ENCODE assay signal across 8 mouse cellular contexts in the genomic region with DNA sequence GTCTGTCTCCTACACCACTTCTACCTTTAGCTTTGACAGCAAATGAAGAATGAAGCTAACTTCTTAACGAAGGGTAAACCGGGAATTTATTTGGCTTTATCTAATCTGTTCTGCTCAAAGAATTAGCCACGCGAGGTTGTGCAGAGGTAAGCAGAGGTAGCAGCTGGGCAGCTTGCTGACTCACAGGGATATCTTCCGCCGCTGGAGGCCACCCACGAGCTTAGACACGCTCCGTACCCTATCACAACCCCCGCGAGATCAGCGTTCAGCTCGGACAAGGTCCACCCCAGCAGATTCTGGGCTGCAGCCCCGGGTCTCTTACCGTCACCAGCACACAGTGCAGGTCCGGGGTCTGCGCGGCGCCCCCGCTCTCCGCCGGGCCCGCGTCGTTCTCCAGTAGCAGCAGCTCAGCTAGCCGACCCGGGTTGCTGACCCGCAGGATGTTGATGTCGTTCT. TPM values are rescaled to one million over a fixed set of nuclear protein-coding genes. Genes with fewer than 3 reads are reported as not detected.
A peak's percentile ranks its signal among the peaks of the same experiment; 100 is the strongest.
DNase-seq lines count a peak whose midpoint lies in the region; ATAC-seq and TF ChIP-seq lines count a peak whose summit lies in the region.

No protein-coding gene starts in this region.

- H3K9me3 ChIP-seq in hindbrain, embryonic 12.5 days (replicated peaks) = no peaks in the 10 kb centered on the region

- no peaks in the 10 kb centered on the region for H3K36me3 ChIP-seq in hindbrain, embryonic 12.5 days

- H3K9ac ChIP-seq in hindbrain, embryonic 12.5 days = peak overlapping the region; percentile 84

- peak overlapping the region; percentile 94 for H3K27ac ChIP-seq in hindbrain, embryonic 12.5 days

- CTCF ChIA-PET in Patski (lab: Charles Lee) = interaction anchor here (0.8 to 5.2 kb wide), 18 partner anchors 37 to 500 kb away, joined by 3 to 48 read pairs (median 5); no protein-coding TSS in a partner anchor

- no peaks in the 10 kb centered on the region for H3K27me3 ChIP-seq in Patski
- H3K27me3 ChIP-seq in hindbrain, embryonic 12.5 days = no peaks in the 10 kb centered on the region; the same call in 1 of the 2 replicates

- POLR2A ChIA-PET in Patski (lab: Charles Lee) = interaction anchor here (0.7 to 3.1 kb wide), 13 partner anchors 8 to 122 kb away, joined by 3 to 17 read pairs (median 5); no protein-coding TSS in a partner anchor

- TF ChIP-seq CTCF in Patski (IDR thresholded peaks at IDR 0.05) = peak; percentile 71

- in situ Hi-C loops in Patski (cut with MboI; ENCODE audit: low pct_unique_long_range_greater_than_20kb) = loop anchor here (5.0 kb wide), 2 partner anchors 106 to 139 kb away; partner anchors contain the start of gene Gng12

- no peak for DNase-seq in Patski (ENCODE audit: low read depth, low spot score)
- DNase-seq in cerebellum, postnatal 10 days = peak; percentile 85 to 87
- peak; percentile 68 to 76 for DNase-seq in frontal cortex, postnatal 10 days (ENCODE audit: low spot score in 2 of 2)
- DNase-seq in layer of hippocampus, postnatal 14 days (ENCODE audit: low spot score in 2 of 2) = peak; percentile 73 to 80
- DNase-seq in lung, postnatal 10 days = peak; percentile 93
- DNase-seq in ovary, postnatal 14 days (ENCODE audit: low spot score) = peak; percentile 78
- peak; percentile 65 to 74 for DNase-seq in thymus, postnatal 10 days (ENCODE audit: low spot score in 2 of 2)

- peak overlapping the region; percentile 84 for H3K4me3 ChIP-seq in hindbrain, embryonic 12.5 days

- peaks cover 16% of the 10 kb centered on the region for H3K4me1 ChIP-seq in hindbrain, embryonic 12.5 days

- peak; percentile 66 for ATAC-seq in Patski
- ATAC-seq in hindbrain, embryonic 12.5 days (ENCODE audit: low FRiP score) = peak; percentile 69

- peak overlapping the region; percentile 70 for H3K4me2 ChIP-seq in hindbrain, embryonic 12.5 days (replicated peaks)

- under 1% methylated on average over 29 of the region's 29 CpGs for WGBS in hindbrain, embryonic 12.5 days

RNA-seq across cellular contexts. Expression of gene Gadd45a, which starts 0.9 kb away (rescaled TPM):
- polyA plus RNA-seq in Patski (2021) = 138 TPM
- polyA plus RNA-seq in hindbrain, embryonic 12.5 days (2016; fragmentation: Nextera tagmentation; extraction: Ambion mirVana) = 25.0 and 30.3 TPM in 2 replicates
- total RNA-seq in layer of hippocampus, postnatal 14 days (2021) = 1 to 10 TPM; 7.0 to 8.2 TPM
